Mouse (Mus musculus) CD4-positive naive resting alpha-beta T cell, adult 57 days (primary cell): ENCODE results near the gene Tcf23. TPM values are rescaled to one million over a fixed set of nuclear protein-coding genes. Genes with fewer than 3 reads are reported as not detected.

ENCODE experiments used
- total RNA-seq: library from RNA; stranded (reverse); gene quantifications from one replicate; pipeline ENCODE4 v1.2.4, GENCODE M21; 2023

Gene Tcf23
- not detected for total RNA-seq

GRCm38 (mm10) chr5:30968416-30968815 is at the start of gene Tcf23:
Gene Tcf23 (plus strand): TSS chr5:30968662.

GRCm38 (mm10) chr5:30921256-30922033 is 47.0 kb upstream of the Tcf23 start, which contains the start of gene Khk:
Gene Khk (plus strand): TSS chr5:30921431.

GRCm38 (mm10) chr5:30944956-30945781 is 23.3 kb upstream of the Tcf23 start, which contains the start of gene Cgref1:
Gene Cgref1 (minus strand): TSS chr5:30945591.

GRCm38 (mm10) chr5:30959966-30960501 is 8.4 kb upstream of the Tcf23 start, which contains the start of gene Preb:
Gene Preb (minus strand): TSS chr5:30960361.

Other genes starting within 250 kb of the Tcf23 start
- 11.9 TPM for gene Mapre3, start 154.0 kb upstream of the Tcf23 start, total RNA-seq
- gene Tmem214, start 100.7 kb upstream of the Tcf23 start, total RNA-seq: 45.9 TPM
- gene Agbl5, start 80.0 kb upstream of the Tcf23 start, total RNA-seq: 9.6 TPM
- gene Ost4, start 60.9 kb upstream of the Tcf23 start, total RNA-seq: 132 TPM
- gene Emilin1, start 55.3 kb upstream of the Tcf23 start, total RNA-seq: 2.7 TPM
- gene Khk, start 47.2 kb upstream of the Tcf23 start, total RNA-seq: 17.7 TPM
- gene Cgref1, start 23.1 kb upstream of the Tcf23 start, total RNA-seq: not detected
- 177 TPM for gene Preb, start 8.3 kb upstream of the Tcf23 start, total RNA-seq
- 33.8 TPM for gene Atraid, start 79.7 kb downstream of the Tcf23 start, total RNA-seq
- gene Slc5a6, start 80.3 kb downstream of the Tcf23 start, total RNA-seq: 11.6 TPM
- 43.7 TPM for gene Cad, start 86.1 kb downstream of the Tcf23 start, total RNA-seq
- gene Dnajc5g, start 137.6 kb downstream of the Tcf23 start, total RNA-seq: not detected
- gene Slc30a3, start 139.6 kb downstream of the Tcf23 start, total RNA-seq: 1.2 TPM
- gene Trim54, start 148.1 kb downstream of the Tcf23 start, total RNA-seq: not detected
- gene Ucn, start 170.2 kb downstream of the Tcf23 start, total RNA-seq: not detected
- gene Mpv17, start 185.6 kb downstream of the Tcf23 start, total RNA-seq: 17.7 TPM
- 4.7 TPM for gene Gm29609, start 211.2 kb downstream of the Tcf23 start, total RNA-seq
- 148 TPM for gene Gtf3c2, start 211.5 kb downstream of the Tcf23 start, total RNA-seq
- gene Snx17, start 224.6 kb downstream of the Tcf23 start, total RNA-seq: 70.4 TPM
- gene Eif2b4, start 224.8 kb downstream of the Tcf23 start, total RNA-seq: 42.2 TPM
- 27.6 TPM for gene Zfp513, start 233.6 kb downstream of the Tcf23 start, total RNA-seq